Mouse (Mus musculus) C2C12 (cell line): ENCODE measurements around the gene Maf.

ENCODE experiments used
- CTCF ChIP-seq: IDR thresholded peaks from one replicate; pipeline ENCODE4 v1.5.1; 2011; ENCODE audit not compliant: control insufficient read depth, insufficient read depth, insufficient read length
- USF1 ChIP-seq: IDR thresholded peaks from one replicate; pipeline ENCODE4 v1.6.1; 2011; ENCODE audit warnings: low read depth, mild to moderate bottlenecking, control low read depth, moderate library complexity

DNA sequence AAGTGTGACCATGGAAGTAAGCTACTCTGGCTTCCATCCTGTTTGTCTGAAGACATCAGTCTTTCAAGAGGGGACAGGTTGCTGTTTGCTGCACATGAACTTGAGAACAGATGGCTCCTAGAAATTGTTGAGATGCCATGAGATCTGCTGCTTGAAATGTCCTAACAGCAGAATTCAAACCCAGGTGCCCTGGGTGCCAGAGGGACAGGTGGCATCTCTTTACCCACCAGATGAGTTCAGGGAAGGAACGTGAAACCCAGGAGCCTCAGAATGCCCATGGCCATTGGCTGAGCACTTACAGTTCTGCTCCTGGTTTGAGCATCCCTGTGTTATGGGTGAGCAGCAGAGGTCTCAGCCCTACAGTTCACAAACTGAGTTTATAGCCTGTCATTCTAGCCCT, 62.5 kb downstream of the Maf start:
- TF ChIP-seq CTCF (no peak), USF1 (no peak)
